Comparison of ENCODE assay signal across 21 mouse cellular contexts in the genomic region with DNA sequence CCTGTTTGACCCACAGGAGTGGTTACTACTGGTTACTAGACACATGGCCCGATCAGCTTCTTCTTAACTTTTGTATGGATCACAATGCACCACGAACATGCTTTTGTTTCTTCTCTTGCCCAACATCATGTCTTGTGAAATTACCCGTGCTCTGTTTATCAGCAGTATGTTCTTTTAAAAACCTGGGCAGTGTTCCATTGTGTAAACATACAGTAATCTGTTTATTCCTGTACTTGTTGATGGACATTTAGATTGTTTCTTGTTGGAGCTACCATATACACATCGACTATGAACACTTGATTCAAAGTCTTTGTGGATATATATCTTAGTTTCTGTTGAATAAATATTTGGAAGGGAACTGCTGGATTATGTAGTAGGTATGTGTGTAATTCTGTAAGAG. TPM values are rescaled to one million over a fixed set of nuclear protein-coding genes. Genes with fewer than 3 reads are reported as not detected.
DNase-seq lines count a peak whose midpoint lies in the region; ATAC-seq lines count a peak whose summit lies in the region.
"Had no signal": no experiment of that assay in that cellular context is flagged by ENCODE, and none has a peak within 500 bp of the region (broad histone marks: within the 10 kb centered on the region; RNA-seq: fewer than 3 reads in every experiment).

No protein-coding gene starts in this region.

- H3K27me3 ChIP-seq in intestine, embryonic 16.5 days (replicated peaks; ENCODE audit: control insufficient read depth, insufficient read depth, low read length), result no peaks in the 10 kb centered on the region
- H3K27me3 ChIP-seq in intestine, embryonic 15.5 days (replicated peaks), result no peaks in the 10 kb centered on the region
- H3K27me3 ChIP-seq in lung, embryonic 15.5 days, result no peaks in the 10 kb centered on the region
- H3K27me3 ChIP-seq: embryonic facial prominence, embryonic 13.5 days; forebrain, embryonic 12.5 days; heart, embryonic 13.5 days had no signal

- no peak for DNase-seq in lung, postnatal 14 days
- peak; percentile 45 for DNase-seq in lung, postnatal 10 days
- no peak for DNase-seq in layer of hippocampus, postnatal 36 days
- DNase-seq in gastrocnemius, postnatal 25 days, result no peak
- DNase-seq: adrenal gland, postnatal 25 days; B cell, adult 2 months; cerebellum, adult 18-20 months; cerebellum, adult 9-11 months; cerebellum, postnatal 36 days; gastrocnemius, postnatal 10 days; heart, postnatal 36 days had no signal

- no peak overlapping the region for H3K9ac ChIP-seq in intestine, embryonic 16.5 days (ENCODE audit: low read depth, low read length)
- no peak overlapping the region for H3K9ac ChIP-seq in intestine, embryonic 15.5 days
- no peak overlapping the region for H3K9ac ChIP-seq in lung, embryonic 15.5 days
- H3K9ac ChIP-seq: embryonic facial prominence, embryonic 13.5 days; forebrain, embryonic 12.5 days; heart, embryonic 13.5 days had no signal

- H3K4me2 ChIP-seq in intestine, embryonic 16.5 days (ENCODE audit: low read depth, low read length), result no peak overlapping the region
- no peak overlapping the region for H3K4me2 ChIP-seq in intestine, embryonic 15.5 days (replicated peaks)
- H3K4me2 ChIP-seq in lung, embryonic 15.5 days, result no peak overlapping the region
- H3K4me2 ChIP-seq: embryonic facial prominence, embryonic 13.5 days; forebrain, embryonic 12.5 days; heart, embryonic 13.5 days had no signal

- H3K27ac ChIP-seq in intestine, embryonic 16.5 days (ENCODE audit: low read length), result no peak overlapping the region
- no peak overlapping the region for H3K27ac ChIP-seq in intestine, embryonic 15.5 days
- peak overlapping the region; percentile 35; the same call in 1 of the 2 replicates for H3K27ac ChIP-seq in lung, embryonic 15.5 days
- H3K27ac ChIP-seq: embryonic facial prominence, embryonic 13.5 days; forebrain, embryonic 12.5 days; heart, embryonic 13.5 days had no signal

- H3K4me3 ChIP-seq in intestine, embryonic 16.5 days (ENCODE audit: low read length), result no peak overlapping the region
- H3K4me3 ChIP-seq in intestine, embryonic 15.5 days (replicated peaks), result no peak overlapping the region
- no peak overlapping the region for H3K4me3 ChIP-seq in lung, embryonic 15.5 days
- H3K4me3 ChIP-seq: embryonic facial prominence, embryonic 13.5 days; forebrain, embryonic 12.5 days; heart, embryonic 13.5 days had no signal

- H3K4me1 ChIP-seq in intestine, embryonic 16.5 days (ENCODE audit: control insufficient read depth, insufficient read depth, low read length), result no peaks in the 10 kb centered on the region
- H3K4me1 ChIP-seq in intestine, embryonic 15.5 days (replicated peaks), result no peaks in the 10 kb centered on the region
- 0 out of 2 replicates have a peak, but pooled peaks cover 5% of the 10 kb centered on the region for H3K4me1 ChIP-seq in lung, embryonic 15.5 days
- H3K4me1 ChIP-seq: embryonic facial prominence, embryonic 13.5 days; forebrain, embryonic 12.5 days; heart, embryonic 13.5 days had no signal

- no peaks in the 10 kb centered on the region for H3K36me3 ChIP-seq in intestine, embryonic 16.5 days (ENCODE audit: control insufficient read depth, insufficient read depth, low read length)
- H3K36me3 ChIP-seq in intestine, embryonic 15.5 days, result no peaks in the 10 kb centered on the region
- H3K36me3 ChIP-seq in lung, embryonic 15.5 days, result no peaks in the 10 kb centered on the region
- H3K36me3 ChIP-seq: embryonic facial prominence, embryonic 13.5 days; forebrain, embryonic 12.5 days; G1E; heart, embryonic 13.5 days had no signal

- no peaks in the 10 kb centered on the region for H3K9me3 ChIP-seq in intestine, embryonic 16.5 days (ENCODE audit: control insufficient read depth, low read length)
- no peaks in the 10 kb centered on the region for H3K9me3 ChIP-seq in intestine, embryonic 15.5 days
- H3K9me3 ChIP-seq in lung, embryonic 15.5 days, result no peaks in the 10 kb centered on the region
- H3K9me3 ChIP-seq: embryonic facial prominence, embryonic 13.5 days; forebrain, embryonic 12.5 days; G1E; heart, embryonic 13.5 days had no signal

- WGBS in intestine, embryonic 16.5 days, result 56% methylated on average over 4 of the region's 4 CpGs
- 40% methylated on average over 4 of the region's 4 CpGs for WGBS in intestine, embryonic 15.5 days
- 38% methylated on average over 4 of the region's 4 CpGs for WGBS in lung, embryonic 15.5 days

- ATAC-seq in intestine, embryonic 16.5 days, result 0 out of 2 replicates have a peak, but pooled peaks have one; percentile 23
- no peak for ATAC-seq in intestine, embryonic 15.5 days
- ATAC-seq in lung, embryonic 15.5 days (ENCODE audit: borderline replicate concordance, extremely low read depth, low FRiP score, low TSS enrichment), result peak; percentile 82
- ATAC-seq: CD4-positive, CD25-positive, alpha-beta regulatory T cell, adult 4 months; forebrain, embryonic 16.5 days; hindbrain, embryonic 16.5 days had no signal

RNA-seq across cellular contexts. Expression of a gene that starts 31.8 kb away (rescaled TPM):
- polyA plus RNA-seq in intestine, embryonic 16.5 days (2015; fragmentation: Nextera tagmentation; extraction: Ambion mirVana), result 29.1 and 29.8 TPM in 2 replicates
- 24.7 and 26.0 TPM in 2 replicates for polyA plus RNA-seq in intestine, embryonic 15.5 days (2015; fragmentation: Nextera tagmentation; extraction: Ambion mirVana)
- 48.9 and 54.9 TPM in 2 replicates for polyA plus RNA-seq in lung, embryonic 15.5 days (2015; fragmentation: Nextera tagmentation; extraction: Ambion mirVana)
- total RNA-seq in layer of hippocampus, postnatal 36 days (2021), result 10 to 100 TPM; 16.1 to 16.9 TPM
- 1 to 10 TPM; 4.2 to 5.5 TPM for total RNA-seq in gastrocnemius, postnatal 25 days (2021)
